Mouse (Mus musculus) megakaryocyte-erythroid progenitor cell, adult 5 weeks (primary cell): ENCODE data around the gene Il4. TPM values are rescaled to one million over a fixed set of nuclear protein-coding genes. Genes with fewer than 3 reads are reported as not detected.

Source experiments
- polyA plus RNA-seq: library from polyadenylated mRNA; stranded (reverse); fragments of >175 nt; gene quantifications from 2 replicates; pipeline ENCODE4 v1.2.3, GENCODE M21; 2012

The Il4 gene
- not detected in 2 replicates for polyA plus RNA-seq

GRCm38 (mm10) chr11:53618619-53619198, at the start of gene Il4:
TSS of gene Il4 (minus strand) at chr11:53618669.

GRCm38 (mm10) chr11:53634556-53634955, 16.1 kb upstream of the Il4 start, which contains the start of gene Il13:
TSS of gene Il13 (minus strand) at chr11:53634702.

GRCm38 (mm10) chr11:53567224-53568014, 51.0 kb downstream of the Il4 start, which contains the start of gene Kif3a:
TSS of gene Kif3a (plus strand) at chr11:53567379.

Other genes starting within 250 kb of the Il4 start
- gene Leap2, start 195.5 kb downstream of the Il4 start, polyA plus RNA-seq: not detected in 2 replicates
- 179 and 182 TPM in 2 replicates for gene Uqcrq, start 187.8 kb downstream of the Il4 start, polyA plus RNA-seq
- gene Gdf9, start 187.6 kb downstream of the Il4 start, polyA plus RNA-seq: 0.12 and 0.30 TPM in 2 replicates
- not detected in 2 replicates for gene Gm10447, start 161.6 kb downstream of the Il4 start, polyA plus RNA-seq
- gene Shroom1, start 161.5 kb downstream of the Il4 start, polyA plus RNA-seq: 0.23 and 0.37 TPM in 2 replicates
- not detected in 2 replicates for gene Gm9837, start 148.2 kb downstream of the Il4 start, polyA plus RNA-seq
- gene Gm9945, start 138.5 kb downstream of the Il4 start, polyA plus RNA-seq: not detected in 2 replicates
- gene Sowaha, start 138.4 kb downstream of the Il4 start, polyA plus RNA-seq: 1.00 and 1.1 TPM in 2 replicates
- 36.4 and 55.7 TPM in 2 replicates for gene Sept8, start 99.4 kb downstream of the Il4 start, polyA plus RNA-seq
- 5.3 and 7.8 TPM in 2 replicates for gene Kif3a, start 51.3 kb downstream of the Il4 start, polyA plus RNA-seq
- gene Il13, start 16.0 kb upstream of the Il4 start, polyA plus RNA-seq: 0.05 and 0.10 TPM in 2 replicates
- 10.9 and 14.4 TPM in 2 replicates for gene Rad50, start 88.7 kb upstream of the Il4 start, polyA plus RNA-seq
- not detected in 2 replicates for gene Il5, start 102.1 kb upstream of the Il4 start, polyA plus RNA-seq
- 31.7 and 37.3 TPM in 2 replicates for gene Irf1, start 151.3 kb upstream of the Il4 start, polyA plus RNA-seq
- 0.15 TPM in 1 of 2 replicates, not detected in the other for gene Gm17334, start 154.5 kb upstream of the Il4 start, polyA plus RNA-seq
- gene Gm12216, start 240.6 kb upstream of the Il4 start, polyA plus RNA-seq: 6.5 and 7.3 TPM in 2 replicates